In genomic region chr11:63028131-63028530, GRCm38 (mm10) we compare ENCODE assay signal across 18 mouse cellular contexts. TPM values are rescaled to one million over a fixed set of nuclear protein-coding genes. Genes with fewer than 3 reads are reported as not detected.
"Had no signal": no experiment of that assay in that cellular context is flagged by ENCODE, and none has a peak within 500 bp of the region (broad histone marks: within the 10 kb centered on the region; RNA-seq: fewer than 3 reads in every experiment).

No protein-coding gene starts in this region.

- H3K27me3 ChIP-seq: liver, embryonic 15.5 days; midbrain, embryonic 15.5 days; neural tube, embryonic 12.5 days had no signal

- H3K4me1 ChIP-seq: liver, embryonic 15.5 days; megakaryocyte, embryonic 14.5 days; midbrain, embryonic 15.5 days; neural tube, embryonic 12.5 days had no signal

- H3K36me3 ChIP-seq: liver, embryonic 15.5 days; midbrain, embryonic 15.5 days; neural tube, embryonic 12.5 days had no signal

- DNase-seq: kidney, adult 8-10 months; kidney, postnatal 14 days; layer of hippocampus, adult 9-11 months; layer of hippocampus, postnatal 36 days; retina, postnatal 1 day; right cerebral cortex, postnatal 4 days; spleen, adult 18-20 months; thymus, postnatal 36 days had no signal

- H3K9ac ChIP-seq: liver, embryonic 15.5 days; midbrain, embryonic 15.5 days; neural tube, embryonic 12.5 days had no signal

- H3K9me3 ChIP-seq: liver, embryonic 15.5 days; megakaryocyte, embryonic 14.5 days; midbrain, embryonic 15.5 days; neural tube, embryonic 12.5 days had no signal

- H3K27ac ChIP-seq: liver, embryonic 15.5 days; macrophage; midbrain, embryonic 15.5 days; neural tube, embryonic 12.5 days had no signal

- H3K4me3 ChIP-seq: liver, embryonic 15.5 days; megakaryocyte, embryonic 14.5 days; midbrain, embryonic 15.5 days; neural tube, embryonic 12.5 days had no signal

- ATAC-seq: intestine, embryonic 16.5 days; midbrain, embryonic 15.5 days had no signal

- H3K4me2 ChIP-seq: liver, embryonic 11.5 days; liver, embryonic 15.5 days; midbrain, embryonic 11.5 days; midbrain, embryonic 15.5 days; neural tube, embryonic 12.5 days had no signal

RNA-seq across cellular contexts. Expression of gene Tekt3, which starts 33.3 kb away (rescaled TPM):
- polyA plus RNA-seq: intestine, embryonic 16.5 days; liver, embryonic 11.5 days; liver, embryonic 15.5 days; macrophage; midbrain, embryonic 11.5 days; midbrain, embryonic 15.5 days; neural tube, embryonic 12.5 days; stomach, embryonic 14.5 days; thymus, postnatal 0 days had no signal
